Mouse (Mus musculus): ENCODE measurements around the gene Lrp6.

GRCm38 (mm10) chr6:134543607-134544006, 23.2 kb downstream of the Lrp6 start:
- TF ChIP-seq TAL1 (IDR thresholded peaks at IDR 0.05; ENCODE audit: low read length) (no peak), GATA1 (IDR thresholded peaks at IDR 0.05; ENCODE audit: low read length) (no peak)

All from erythroblast, embryonic 14.5 days (primary cell).